Mouse (Mus musculus) kidney, adult 18-20 months (tissue): ENCODE measurements at regions not wholly inside any gene's neighbourhood (a gene's known extent, or its start where the extent isn't known, plus 50 kb on each side); places are given as distances from the start of the nearest gene placed in this dataset.

Experiments used
- DNase-seq: peaks from one replicate; pipeline ENCODE4 v3.0.0; 2021

DNA sequence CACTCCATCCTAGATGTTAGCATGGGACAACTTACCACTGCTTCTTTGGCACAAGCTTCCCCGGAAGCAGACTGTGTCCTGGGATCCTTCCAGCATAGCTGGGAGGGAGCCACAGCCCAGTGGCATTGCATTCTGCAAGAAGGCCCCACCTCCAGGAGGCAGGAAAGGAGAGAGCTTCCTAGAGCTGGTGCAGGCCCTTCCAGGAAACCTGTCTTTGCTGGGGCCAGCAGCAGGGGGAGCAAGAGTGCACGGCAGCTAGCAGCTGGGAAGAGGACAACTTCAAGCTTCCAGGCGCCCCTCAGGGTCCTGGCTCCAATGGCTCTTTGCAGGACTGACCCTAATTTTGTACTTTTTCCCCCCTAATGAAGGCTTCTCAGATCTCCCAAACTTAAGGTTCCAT lies 115.4 kb upstream of the Sorcs3 start:
- DNase-seq = peak; percentile 8

DNA sequence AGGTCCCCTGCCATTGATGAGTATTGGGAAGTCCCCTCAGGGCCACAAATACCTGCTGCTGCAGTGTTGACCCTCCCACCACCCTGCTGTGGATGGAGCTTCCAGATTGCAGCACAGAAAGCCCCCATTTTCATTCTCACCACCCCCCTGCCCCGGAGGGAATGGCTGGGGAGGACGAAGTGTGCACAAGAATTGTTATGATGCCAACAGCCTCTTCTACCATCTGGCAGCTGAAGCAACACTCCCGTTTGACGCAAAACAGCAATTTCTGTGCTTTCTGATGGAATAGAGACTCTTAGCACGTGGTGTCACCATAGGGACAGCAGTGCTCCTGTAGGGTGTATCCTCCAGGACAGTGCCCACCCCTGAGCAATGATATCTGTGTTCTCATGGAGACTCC lies 108.5 kb upstream of the Sorcs3 start:
- no peak for DNase-seq

DNA sequence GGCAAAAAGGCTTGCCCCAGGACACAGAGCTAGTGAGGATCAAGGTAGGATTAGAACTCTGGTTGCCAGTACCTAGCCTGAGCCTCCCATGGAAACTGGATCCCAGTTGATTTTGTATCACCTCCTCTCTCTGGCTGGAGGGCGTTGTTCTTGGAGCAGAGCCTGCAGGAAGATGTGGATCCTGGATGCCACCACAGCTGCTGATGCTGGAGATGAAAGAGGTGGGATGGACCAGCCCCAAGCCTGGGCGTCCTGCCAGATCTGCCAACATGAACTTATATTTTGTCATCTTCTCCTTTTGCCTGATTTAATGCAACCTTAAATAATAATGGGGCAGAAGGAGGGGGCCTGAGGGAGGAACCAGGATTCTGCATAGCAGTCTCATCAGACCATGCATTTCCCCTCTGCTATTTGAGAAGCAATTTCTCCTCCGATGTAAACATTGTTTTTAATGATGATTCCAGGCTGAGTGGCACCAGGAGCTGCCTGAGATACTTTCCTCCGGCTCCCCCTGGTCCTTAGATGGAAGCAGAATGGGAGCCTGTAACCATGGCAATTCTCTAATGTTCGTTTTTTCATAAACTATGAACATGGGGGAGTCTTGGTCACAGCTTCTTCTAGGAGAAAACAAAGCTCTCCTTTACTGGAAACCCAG lies 107.8 kb upstream of the Sorcs3 start:
- no peak for DNase-seq

DNA sequence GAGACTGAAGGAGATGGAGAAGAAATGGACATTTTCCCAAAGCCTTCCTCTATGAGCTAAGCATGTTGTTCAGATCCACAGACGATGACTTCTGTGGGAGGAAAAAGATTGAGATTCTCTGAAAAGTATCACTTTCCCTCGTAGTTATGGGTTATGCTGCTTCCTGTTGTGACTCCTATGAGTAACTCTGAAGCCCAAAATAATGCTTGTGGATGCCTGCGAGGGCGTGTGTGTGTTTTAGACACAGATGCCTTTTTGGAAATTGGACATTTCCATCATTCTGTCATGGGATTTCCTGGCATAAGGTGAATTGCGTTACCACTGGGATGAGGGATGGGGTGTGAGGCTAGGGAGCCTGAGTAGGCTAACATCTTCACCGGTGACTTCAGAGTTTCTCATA lies 104.8 kb upstream of the Sorcs3 start:
- no peak for DNase-seq

DNA sequence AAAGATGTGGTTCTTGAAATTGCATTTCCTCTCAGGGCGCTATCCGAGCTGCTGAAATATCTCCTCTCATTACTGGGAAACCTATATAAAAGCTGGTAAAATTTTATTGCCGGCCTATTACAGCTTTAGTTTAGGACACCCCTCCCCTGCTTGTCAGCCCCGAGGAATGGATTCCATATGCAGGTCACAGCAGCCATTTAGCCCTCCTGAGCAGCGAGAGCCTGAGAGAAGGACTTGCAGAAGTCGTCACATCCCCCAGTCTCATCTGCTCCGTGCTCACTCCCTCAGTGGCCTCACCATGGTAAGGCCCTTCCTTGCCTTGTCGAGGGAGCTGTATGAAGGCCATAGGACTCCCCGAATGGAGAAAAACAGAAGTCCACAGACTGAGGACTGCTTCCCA lies 90.7 kb upstream of the Sorcs3 start:
- no peak for DNase-seq

DNA sequence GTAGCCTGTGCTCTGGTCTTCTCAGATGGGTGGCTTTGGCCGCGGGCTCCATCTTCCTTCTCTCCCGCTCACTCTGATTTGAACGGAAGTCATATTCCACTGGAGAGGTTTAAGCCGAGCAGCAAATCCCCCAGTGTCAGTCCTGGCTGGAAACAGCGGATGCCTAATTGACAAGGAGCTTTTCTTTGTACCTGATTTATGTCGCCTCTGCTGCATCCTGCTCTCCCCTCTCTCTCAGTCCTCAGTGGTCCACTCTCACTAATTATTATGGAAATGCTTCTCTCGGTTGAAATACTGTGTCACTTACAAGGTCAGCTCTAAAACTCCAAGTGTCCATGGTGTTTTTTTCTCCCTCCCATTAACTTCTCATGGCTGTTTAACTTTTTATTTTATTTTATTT lies 90.1 kb upstream of the Sorcs3 start:
- no peak for DNase-seq

DNA sequence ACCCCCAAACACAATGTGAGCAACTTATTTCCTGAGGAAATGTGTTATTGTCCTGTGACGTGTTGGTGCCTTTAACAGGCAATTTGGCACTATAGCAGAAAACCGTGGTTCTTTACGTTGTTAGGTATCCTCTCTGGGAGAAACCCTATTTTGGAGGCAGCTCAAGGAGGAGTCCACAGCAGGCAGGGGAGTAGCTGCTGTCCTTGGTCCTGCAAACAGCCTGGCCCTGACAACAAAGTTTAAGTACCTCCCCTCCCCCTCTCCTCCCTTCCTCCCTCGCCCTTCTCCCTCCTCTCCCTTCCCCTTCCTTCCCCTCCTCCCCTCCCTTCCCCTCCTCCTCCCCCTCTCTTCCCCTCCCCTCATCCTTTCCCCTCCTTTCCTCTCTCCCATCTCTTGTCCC lies 89.1 kb upstream of the Sorcs3 start:
- no peak for DNase-seq

DNA sequence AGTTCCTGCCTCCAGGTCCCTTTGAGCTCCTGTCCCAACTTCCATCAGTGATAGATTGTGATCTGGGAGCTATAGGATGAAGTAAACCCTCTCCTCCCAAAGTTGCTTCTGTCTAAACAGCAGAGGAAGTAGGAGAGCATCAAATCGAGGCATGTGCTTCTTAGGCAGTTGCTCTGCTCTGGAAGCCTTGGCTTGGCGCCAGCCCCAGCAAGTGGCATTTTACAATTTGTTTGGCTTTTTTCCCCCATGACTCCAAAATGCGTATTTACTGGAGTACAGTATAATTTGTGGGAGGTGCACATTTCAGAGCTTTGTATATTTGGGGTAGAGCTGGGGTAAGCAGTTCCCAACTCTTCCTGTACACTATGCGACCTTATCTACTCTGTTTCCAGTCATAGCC lies 88.2 kb upstream of the Sorcs3 start:
- DNase-seq = no peak

DNA sequence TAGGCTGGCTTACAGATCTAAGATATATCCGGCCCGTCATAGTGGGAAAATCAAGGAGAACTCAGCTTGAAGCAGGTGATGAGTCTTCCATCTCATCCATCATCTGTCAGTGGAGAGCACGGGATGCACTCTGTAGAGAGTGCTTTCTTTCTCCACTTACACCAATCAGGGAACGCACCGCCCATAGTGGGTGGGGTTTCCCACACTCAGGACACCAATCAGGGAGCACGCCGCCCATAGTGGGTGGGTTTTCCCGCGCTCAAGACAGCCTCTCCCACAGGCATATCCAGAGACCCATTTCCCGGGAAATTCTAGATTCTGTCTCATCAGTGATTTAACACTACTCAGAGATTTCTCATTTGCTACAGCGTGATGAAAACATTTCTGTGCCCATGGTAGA lies 83.5 kb upstream of the Sorcs3 start:
- no peak for DNase-seq

DNA sequence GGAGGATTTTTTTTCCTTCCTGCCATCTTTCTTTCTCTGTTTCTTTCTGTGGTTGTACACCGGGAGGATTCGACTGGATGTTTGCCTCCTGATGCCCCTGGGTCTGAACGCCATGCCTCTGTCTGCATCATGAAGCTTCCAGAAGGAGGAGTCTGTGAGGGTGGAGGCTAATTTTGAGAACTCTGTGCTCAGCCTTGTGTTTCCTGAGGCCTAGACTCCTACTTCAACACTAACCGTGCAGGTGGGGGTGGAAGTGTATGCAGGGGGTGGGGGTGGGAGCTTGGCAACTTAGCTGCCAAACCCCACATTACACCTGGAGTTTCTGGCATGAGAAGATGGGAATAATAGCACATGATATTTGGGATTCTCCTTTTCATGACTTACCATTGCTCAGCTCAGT lies 82.0 kb upstream of the Sorcs3 start:
- DNase-seq = no peak

DNA sequence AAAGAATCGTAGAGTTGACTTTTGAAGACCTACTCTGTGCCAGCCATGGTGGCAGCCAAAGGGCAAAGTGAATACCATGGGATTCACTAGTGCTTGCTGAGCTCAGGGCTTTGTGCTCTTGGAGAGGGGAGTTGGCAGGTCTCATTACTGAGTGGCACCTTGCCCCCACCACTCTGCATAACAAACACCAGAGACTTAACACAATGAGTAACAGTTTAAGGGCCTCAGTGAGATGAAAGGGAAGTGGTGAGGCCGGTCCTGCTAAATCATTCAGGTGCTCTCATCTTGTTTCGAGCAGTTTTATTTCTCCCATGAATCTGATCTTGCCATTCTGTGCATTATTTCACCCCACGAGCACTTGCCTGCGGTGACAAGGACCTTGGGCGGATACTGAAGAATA lies 80.1 kb upstream of the Sorcs3 start:
- DNase-seq = no peak

DNA sequence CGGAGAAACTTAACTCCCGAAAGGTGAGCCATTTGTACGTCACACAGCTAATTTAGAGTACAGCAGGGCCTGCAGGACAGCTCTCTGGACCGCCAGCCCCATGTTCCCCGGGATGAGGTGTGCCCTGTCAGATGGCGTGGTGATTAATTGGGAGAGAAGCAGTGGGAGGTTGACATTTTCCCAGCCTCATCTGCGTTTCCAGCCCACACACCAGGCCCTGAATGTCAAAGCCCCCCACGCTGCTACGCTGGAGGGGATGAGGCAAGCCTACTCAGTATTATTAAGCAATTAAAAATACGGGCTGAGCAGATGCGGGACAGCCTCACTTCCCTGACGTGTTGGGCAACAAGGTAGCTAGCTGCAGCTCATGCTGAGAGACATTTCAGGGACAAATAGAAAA lies 77.7 kb upstream of the Sorcs3 start:
- no peak for DNase-seq

DNA sequence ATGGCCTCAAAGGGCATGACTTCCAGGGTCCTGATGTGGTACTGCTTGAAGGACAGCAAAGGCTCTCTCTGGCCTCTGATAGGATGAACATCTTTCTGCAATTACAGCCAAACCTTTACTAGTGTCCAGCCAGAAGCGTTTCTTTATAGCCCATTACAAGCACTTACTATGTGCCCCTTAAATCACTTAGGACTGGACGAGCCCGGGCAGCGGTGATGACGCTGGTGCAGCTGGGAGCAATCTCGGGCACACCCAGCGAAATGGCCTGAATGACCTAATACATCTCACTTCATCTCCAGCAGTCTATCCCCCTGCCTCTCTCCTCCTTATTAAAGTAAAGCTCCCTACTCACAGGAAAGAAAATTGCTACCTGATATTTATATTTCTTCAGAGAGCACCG lies 69.6 kb upstream of the Sorcs3 start:
- no peak for DNase-seq

DNA sequence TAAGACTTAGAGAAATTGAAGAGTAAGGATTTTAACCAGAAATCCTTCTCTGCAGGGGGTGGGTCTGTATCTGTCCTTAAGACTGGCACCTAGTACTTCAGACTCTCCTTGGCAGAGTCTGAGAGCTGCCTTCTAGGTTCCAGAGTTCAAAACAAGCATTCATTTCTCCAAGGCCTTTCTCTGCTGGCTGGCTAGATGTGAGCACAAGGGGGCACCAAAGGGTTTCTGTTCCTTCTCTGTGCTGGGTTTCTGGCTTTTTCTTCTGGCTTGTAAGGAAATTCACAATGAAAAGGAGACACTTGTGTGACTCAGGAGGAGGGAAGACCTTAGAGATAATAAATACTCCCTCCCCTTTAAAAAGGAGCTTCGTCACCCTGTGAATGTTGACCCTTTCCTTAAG lies 61.7 kb upstream of the Sorcs3 start:
- peak; percentile 38 for DNase-seq
